Mouse (Mus musculus) G1E-ER4 (cell line): ENCODE results near the gene Gm5485. TPM values are rescaled to one million over a fixed set of nuclear protein-coding genes. Genes with fewer than 3 reads are reported as not detected.

ENCODE experiments used
- GATA1 ChIP-seq: IDR thresholded peaks from one replicate; pipeline ENCODE4 v1.8.0; 2012; ENCODE audit warnings: low read length, inconsistent platforms
- polyA plus RNA-seq: library from polyadenylated mRNA; stranded (reverse); fragments of >175 nt; gene quantifications from 2 replicates; pipeline ENCODE4 v1.2.3, GENCODE M21; 2012

The Gm5485 gene
- polyA plus RNA-seq, 1 experiment: not detected

DNA sequence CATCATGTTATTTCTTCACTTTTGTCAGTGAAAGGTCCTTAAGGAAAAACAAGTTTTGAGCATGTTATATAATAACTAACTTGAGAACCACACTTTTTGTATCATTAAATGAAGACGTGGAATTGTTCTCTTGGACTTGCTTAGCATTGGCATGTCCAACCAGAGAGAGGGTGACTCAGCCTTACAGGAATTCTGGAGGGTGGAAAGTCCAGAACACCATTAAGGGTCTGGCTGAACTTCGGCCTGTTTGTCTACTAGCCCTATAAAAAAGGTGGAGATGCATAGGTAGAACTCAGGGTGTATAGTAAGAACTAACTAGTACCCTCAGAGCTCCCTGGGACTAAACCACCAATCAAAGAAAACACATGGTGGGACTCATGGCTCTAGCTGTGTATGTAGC is 16.9 kb downstream of the Gm5485 start:
- TF ChIP-seq GATA1: no peak

GRCm38 (mm10) chr16:48386982-48387381 is 25.2 kb downstream of the Gm5485 start:
- TF ChIP-seq GATA1: no peak

DNA sequence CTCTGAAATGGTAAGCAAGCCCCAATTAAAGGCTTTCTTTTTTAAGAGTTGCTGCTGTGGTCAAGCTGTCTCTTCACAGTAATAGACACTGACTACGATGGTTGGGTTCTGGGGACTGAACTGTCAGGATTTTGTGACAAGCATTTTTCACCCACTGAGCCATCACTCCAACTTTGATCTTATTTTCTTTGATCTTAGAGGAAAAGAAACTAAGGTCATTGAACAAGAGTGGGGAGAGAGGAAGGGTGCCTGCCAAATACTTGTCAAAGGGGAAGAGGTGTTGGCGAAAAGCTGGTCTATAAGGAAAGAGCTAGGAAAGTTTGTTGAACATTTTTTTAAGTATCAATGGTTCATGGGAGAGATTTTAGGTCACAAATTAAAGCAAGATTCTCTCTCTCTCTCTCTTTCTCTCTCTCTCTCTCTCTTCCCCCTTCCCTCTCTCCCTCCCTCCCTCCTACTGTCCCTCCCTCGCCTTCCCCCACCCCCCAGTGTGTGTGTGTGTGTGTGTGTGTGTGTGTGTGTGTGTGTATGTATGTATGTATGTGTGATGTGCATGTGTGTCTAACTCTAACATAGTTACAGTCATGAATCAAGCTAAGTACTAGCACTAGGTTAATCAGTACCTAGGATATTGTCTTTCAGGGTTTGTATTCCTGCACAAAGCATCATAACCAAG is 28.5 kb downstream of the Gm5485 start:
- TF ChIP-seq GATA1: no peak

DNA sequence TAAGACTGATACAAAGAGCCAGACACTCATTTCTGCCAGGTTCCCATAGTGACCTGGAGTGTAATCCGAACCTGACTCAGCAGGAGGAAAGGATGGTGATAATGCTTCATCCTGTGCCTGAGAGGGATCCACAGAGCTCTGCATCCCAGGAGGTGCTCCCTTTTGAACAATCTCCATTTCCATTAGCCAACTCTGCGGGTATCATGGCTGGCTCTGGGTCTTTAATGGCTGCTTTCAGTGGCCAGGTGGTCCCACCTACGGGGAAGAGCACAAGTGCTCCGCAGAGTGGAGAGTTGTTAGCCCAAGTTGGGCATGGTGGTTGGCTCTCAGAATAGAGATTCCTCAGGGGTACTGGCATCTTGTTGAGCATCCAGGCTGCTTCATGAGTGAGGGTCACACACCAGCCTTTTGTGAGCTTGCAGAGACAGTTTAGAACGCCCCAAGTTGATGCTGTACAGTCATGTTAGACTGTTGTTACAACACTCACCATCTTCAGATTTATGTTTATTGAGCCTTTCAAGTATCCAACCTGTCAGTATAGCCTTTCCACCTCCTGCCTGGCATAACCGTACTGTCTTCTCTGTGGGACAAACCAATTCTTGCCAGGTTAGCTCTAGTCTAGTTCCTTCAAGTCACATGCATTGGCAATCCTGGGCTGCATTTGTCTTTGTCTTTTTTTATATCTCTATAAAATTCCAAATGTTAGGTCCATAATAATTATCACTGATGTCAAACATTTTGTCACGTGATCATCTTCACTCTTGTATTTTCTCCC is 38.3 kb downstream of the Gm5485 start:
- no peak for TF ChIP-seq GATA1

DNA sequence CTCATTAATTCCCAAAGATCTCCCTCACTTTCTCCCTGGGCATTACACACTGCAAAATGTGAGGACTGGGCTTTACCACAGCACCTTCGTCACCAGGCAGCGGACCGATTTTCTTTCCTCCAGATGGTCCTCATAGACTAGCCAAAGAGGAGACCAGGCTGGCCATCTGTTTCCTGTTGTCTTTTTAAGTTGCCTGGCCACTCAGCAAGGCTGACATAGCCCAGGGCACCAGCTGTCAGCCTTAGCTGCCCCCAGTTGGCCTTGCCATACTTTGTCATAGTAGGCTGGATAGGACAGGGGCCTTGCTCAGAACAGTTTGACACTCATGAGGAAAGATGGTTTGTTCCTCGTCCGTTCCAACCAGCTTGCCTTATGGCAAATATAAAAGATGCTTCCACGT is 39.8 kb downstream of the Gm5485 start:
- no peak for TF ChIP-seq GATA1

DNA sequence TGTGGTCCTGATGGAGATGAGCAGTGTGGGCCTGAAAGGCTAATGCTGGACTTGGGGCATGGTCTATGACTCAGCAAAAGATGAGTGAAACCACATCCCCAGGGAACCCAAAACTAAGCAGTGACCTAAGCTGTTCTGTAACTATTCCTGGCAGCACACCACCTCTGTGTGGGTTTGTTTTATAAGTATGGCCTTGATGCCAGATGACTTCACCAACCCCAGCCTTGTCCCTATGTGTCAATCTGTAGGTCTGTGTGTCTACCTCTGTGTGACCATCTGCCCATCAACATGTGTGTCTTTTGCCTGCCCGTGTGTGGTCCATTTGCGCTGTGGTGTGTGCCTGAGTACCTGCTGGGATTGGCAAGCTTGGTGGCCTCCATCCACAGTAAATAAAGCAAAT is 44.1 kb downstream of the Gm5485 start:
- TF ChIP-seq GATA1: no peak

- no peak for TF ChIP-seq GATA1
These were observed 45.4 kb downstream of the Gm5485 start for GRCm38 (mm10) chr16:48366801-48367200.

- no peak for TF ChIP-seq GATA1
These were observed 51.3 kb downstream of the Gm5485 start for GRCm38 (mm10) chr16:48360887-48361286.

GRCm38 (mm10) chr16:48356417-48356816 is 55.8 kb downstream of the Gm5485 start:
- no peak for TF ChIP-seq GATA1

DNA sequence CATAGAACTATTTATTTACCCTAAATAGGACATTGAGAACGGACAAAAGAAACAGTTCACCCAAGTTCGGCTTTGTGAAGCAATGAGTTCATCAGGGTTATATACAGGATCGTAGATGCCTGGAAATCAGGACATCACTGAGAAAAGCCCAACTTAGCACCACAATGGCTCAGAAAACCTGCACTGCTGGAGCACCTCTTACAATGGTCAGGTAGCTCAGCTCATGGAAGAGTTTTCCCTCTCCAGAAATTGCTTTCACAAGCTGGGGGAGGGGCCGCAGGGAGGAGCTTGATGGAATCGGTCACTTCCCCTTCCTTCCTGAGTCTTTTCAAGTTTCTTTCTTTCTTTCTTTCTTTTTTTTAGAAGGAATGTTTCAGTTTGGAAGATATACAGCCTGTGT is 56.5 kb downstream of the Gm5485 start:
- no peak for TF ChIP-seq GATA1

Other genes with a start within 250 kb of the Gm5485 start
- gene Dppa4, start 128.7 kb downstream of the Gm5485 start, polyA plus RNA-seq: 8.3 and 10.1 TPM in 2 replicates
- gene Dppa2, start 108.5 kb downstream of the Gm5485 start, polyA plus RNA-seq: not detected in 2 replicates
- not detected in 2 replicates for gene Morc1, start 18.8 kb upstream of the Gm5485 start, polyA plus RNA-seq